Mouse (Mus musculus): ENCODE results near the gene Ssr2. TPM values are rescaled to one million over a fixed set of nuclear protein-coding genes. Genes with fewer than 3 reads are reported as not detected.

The Ssr2 gene
- polyA plus RNA-seq (2014; fragmentation: Nextera tagmentation; extraction: Ambion mirVana), result 185 and 195 TPM in 2 replicates

DNA sequence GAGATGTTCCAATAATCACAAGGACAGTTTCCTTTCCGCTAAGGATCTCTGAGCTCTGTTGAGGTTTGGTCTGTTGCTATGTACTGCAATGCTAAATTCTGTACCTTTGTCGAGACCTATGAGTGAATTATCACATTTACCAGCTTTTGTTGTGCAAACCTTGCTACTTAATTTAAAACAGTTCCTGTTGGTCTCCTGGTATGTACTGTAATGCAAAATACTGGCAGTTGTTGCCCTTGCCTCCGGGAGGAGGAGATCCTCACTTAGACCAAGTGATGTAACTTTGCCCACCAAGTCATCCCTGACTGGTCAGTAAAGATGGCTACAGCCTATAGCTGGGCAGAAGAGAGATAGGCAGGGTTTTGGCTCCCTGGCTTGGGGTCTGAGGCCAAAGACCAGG, at the start of gene Ssr2:
TSS of gene Ssr2 (plus strand) at position 337 of the 400 bp plus-strand sequence.
- ATAC-seq (ENCODE audit: insufficient read depth, low FRiP score, low TSS enrichment) (no peak), DNase-seq (ENCODE audit: low spot score) (no peak)
- 87% methylated on average over 3 of the region's 3 CpGs for WGBS
- Histone ChIP-seq H3K4me2 (ENCODE audit: low read depth) (no peak within 1 kb of the TSS), H3K27ac (ENCODE audit: low read depth, low read length) (no peak within 1 kb of the TSS), H3K9ac (ENCODE audit: low read length) (no peak within 1 kb of the TSS), H3K4me1 (ENCODE audit: control insufficient read depth, insufficient read depth, low read length) (0 out of 2 replicates have a peak, but pooled peaks cover 3% of the 10 kb centered on the region), H3K36me3 (ENCODE audit: control insufficient read depth, insufficient read depth, low read length) (no peaks in the 10 kb centered on the region), H3K27me3 (ENCODE audit: control insufficient read depth, insufficient read depth, low read length) (no peaks in the 10 kb centered on the region), H3K4me3 (ENCODE audit: low read depth, low read length) (no peak within 1 kb of the TSS), H3K9me3 (ENCODE audit: control insufficient read depth, low read length) (no peaks in the 10 kb centered on the region)

GRCm38 (mm10) chr3:88526157-88527131, 49.2 kb upstream of the Ssr2 start:
- H3K4me1 ChIP-seq (ENCODE audit: control insufficient read depth, insufficient read depth, low read length), result peaks cover 21% of the 10 kb centered on the region
- H3K36me3 ChIP-seq (ENCODE audit: control insufficient read depth, insufficient read depth, low read length), result peaks cover 2% of the 10 kb centered on the region; the same call in 1 of the 2 replicates
- ATAC-seq (ENCODE audit: insufficient read depth, low FRiP score, low TSS enrichment), result peak; percentile 74
- no peaks in the 10 kb centered on the region for H3K27me3 ChIP-seq (ENCODE audit: control insufficient read depth, insufficient read depth, low read length)
- peak; percentile 92 for DNase-seq (ENCODE audit: low spot score)
- H3K9me3 ChIP-seq (ENCODE audit: control insufficient read depth, low read length), result no peaks in the 10 kb centered on the region
- no peak overlapping the region for H3K27ac ChIP-seq (ENCODE audit: low read depth, low read length)
- peak overlapping the region; percentile 22; the same call in 1 of the 2 replicates for H3K4me2 ChIP-seq (ENCODE audit: low read depth)
- WGBS, result 38% methylated on average over 17 of the region's 17 CpGs
- H3K4me3 ChIP-seq (ENCODE audit: low read depth, low read length), result no peak overlapping the region
- H3K9ac ChIP-seq (ENCODE audit: low read length), result no peak overlapping the region

- Histone ChIP-seq H3K4me1 (ENCODE audit: control insufficient read depth, insufficient read depth, low read length) (peaks cover 21% of the 10 kb centered on the region), H3K9ac (ENCODE audit: low read length) (peak overlapping the region; percentile 0), H3K4me3 (ENCODE audit: low read depth, low read length) (no peak overlapping the region), H3K27ac (ENCODE audit: low read depth, low read length) (peak overlapping the region; percentile 3; the same call in 1 of the 2 replicates), H3K9me3 (ENCODE audit: control insufficient read depth, low read length) (no peaks in the 10 kb centered on the region), H3K4me2 (ENCODE audit: low read depth) (peak overlapping the region; percentile 19), H3K27me3 (ENCODE audit: control insufficient read depth, insufficient read depth, low read length) (no peaks in the 10 kb centered on the region), H3K36me3 (ENCODE audit: control insufficient read depth, insufficient read depth, low read length) (peaks cover 2% of the 10 kb centered on the region; the same call in 1 of the 2 replicates)
- DNase-seq (ENCODE audit: low spot score) (no peak), ATAC-seq (ENCODE audit: insufficient read depth, low FRiP score, low TSS enrichment) (no peak)
- WGBS, result 19% methylated on average over 8 of the region's 8 CpGs
Observed at GRCm38 (mm10) chr3:88527565-88527964, 48.1 kb upstream of the Ssr2 start.

DNA sequence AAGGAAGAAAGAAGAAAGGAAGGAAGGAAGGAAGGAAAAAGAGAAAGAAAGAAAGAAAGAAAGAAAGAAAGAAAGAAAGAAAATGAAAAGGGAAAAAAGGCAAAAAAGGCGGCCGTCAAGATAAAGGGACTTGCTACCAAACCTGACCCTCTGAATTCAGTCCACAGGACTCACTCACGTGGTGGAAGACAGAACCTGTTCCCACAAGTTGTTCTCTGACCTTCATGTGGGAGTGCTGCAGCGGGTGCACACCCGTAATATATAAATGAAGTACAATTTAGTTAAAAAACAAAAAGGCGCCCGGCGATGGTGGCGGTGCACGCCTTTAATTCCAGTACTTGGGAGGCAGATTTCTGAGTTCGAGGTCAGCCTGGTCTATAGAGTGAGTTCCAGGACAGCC, 47.0 kb upstream of the Ssr2 start:
- DNase-seq (ENCODE audit: low spot score) (no peak), ATAC-seq (ENCODE audit: insufficient read depth, low FRiP score, low TSS enrichment) (no peak)
- Histone ChIP-seq H3K36me3 (ENCODE audit: control insufficient read depth, insufficient read depth, low read length) (no peaks in the 10 kb centered on the region), H3K9ac (ENCODE audit: low read length) (no peak overlapping the region; the same call in 1 of the 2 replicates), H3K4me1 (ENCODE audit: control insufficient read depth, insufficient read depth, low read length) (peaks cover 21% of the 10 kb centered on the region), H3K4me3 (ENCODE audit: low read depth, low read length) (no peak overlapping the region), H3K9me3 (ENCODE audit: control insufficient read depth, low read length) (no peaks in the 10 kb centered on the region), H3K27ac (ENCODE audit: low read depth, low read length) (no peak overlapping the region), H3K27me3 (ENCODE audit: control insufficient read depth, insufficient read depth, low read length) (no peaks in the 10 kb centered on the region), H3K4me2 (ENCODE audit: low read depth) (no peak overlapping the region; the same call in 1 of the 2 replicates)
- WGBS, result 94% methylated on average over 11 of the region's 11 CpGs

DNA sequence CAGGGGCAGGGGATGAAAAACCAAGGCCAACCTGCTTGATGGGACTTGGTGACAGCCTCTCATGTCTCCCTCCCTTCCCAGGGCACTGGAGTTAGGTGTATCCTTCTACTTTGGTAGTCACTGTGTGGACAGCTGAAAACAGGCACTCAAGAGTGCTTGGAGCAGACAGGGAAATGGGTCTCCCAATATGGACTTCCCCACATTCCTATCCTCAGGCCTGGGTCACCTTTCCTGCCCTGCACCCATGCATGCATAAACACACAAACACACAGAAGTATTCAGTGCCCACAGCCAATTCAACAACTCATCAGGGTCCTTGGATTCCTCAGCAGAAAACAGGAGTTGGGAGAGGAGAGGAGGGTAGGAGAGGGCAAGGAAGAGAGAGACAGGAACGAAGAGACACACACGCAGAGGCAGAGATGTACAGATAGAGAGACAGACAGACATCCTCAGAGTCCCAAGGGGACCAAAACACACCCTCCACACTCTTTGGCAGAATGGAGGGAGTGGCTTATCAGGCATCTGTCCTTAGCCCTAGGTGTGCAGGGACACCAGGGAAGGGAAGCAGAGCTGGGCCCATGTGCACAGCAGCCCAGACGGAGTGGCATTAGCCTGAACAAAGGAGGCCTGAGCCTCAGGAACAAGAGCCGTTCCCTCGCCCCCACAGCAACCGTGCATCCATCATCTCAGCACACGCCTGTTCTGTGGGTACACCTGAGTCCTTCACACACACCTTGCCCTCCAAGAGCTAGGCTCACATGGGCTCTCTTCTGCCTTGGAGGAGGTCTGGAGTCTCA, 46.3 kb upstream of the Ssr2 start:
- H3K27ac ChIP-seq (ENCODE audit: low read depth, low read length), result peak overlapping the region; percentile 80
- no peaks in the 10 kb centered on the region for H3K36me3 ChIP-seq (ENCODE audit: control insufficient read depth, insufficient read depth, low read length)
- H3K27me3 ChIP-seq (ENCODE audit: control insufficient read depth, insufficient read depth, low read length), result no peaks in the 10 kb centered on the region
- H3K4me1 ChIP-seq (ENCODE audit: control insufficient read depth, insufficient read depth, low read length), result peaks cover 26% of the 10 kb centered on the region
- WGBS, result 32% methylated on average over 7 of the region's 7 CpGs
- H3K9me3 ChIP-seq (ENCODE audit: control insufficient read depth, low read length), result no peaks in the 10 kb centered on the region
- ATAC-seq (ENCODE audit: insufficient read depth, low FRiP score, low TSS enrichment) (no peak), DNase-seq (ENCODE audit: low spot score) (peak; percentile 50)
- H3K4me2 ChIP-seq (ENCODE audit: low read depth), result peak overlapping the region; percentile 66
- H3K9ac ChIP-seq (ENCODE audit: low read length), result peak overlapping the region; percentile 97
- peak overlapping the region; percentile 80 for H3K4me3 ChIP-seq (ENCODE audit: low read depth, low read length)

GRCm38 (mm10) chr3:88530082-88530864, 45.4 kb upstream of the Ssr2 start:
- H3K4me2 ChIP-seq (ENCODE audit: low read depth), result peak overlapping the region; percentile 66
- no peaks in the 10 kb centered on the region for H3K9me3 ChIP-seq (ENCODE audit: control insufficient read depth, low read length)
- H3K27ac ChIP-seq (ENCODE audit: low read depth, low read length), result peak overlapping the region; percentile 80
- H3K9ac ChIP-seq (ENCODE audit: low read length), result peak overlapping the region; percentile 97
- ATAC-seq (ENCODE audit: insufficient read depth, low FRiP score, low TSS enrichment) (no peak), DNase-seq (ENCODE audit: low spot score) (peak; percentile 41)
- peaks cover 35% of the 10 kb centered on the region for H3K4me1 ChIP-seq (ENCODE audit: control insufficient read depth, insufficient read depth, low read length)
- no peaks in the 10 kb centered on the region for H3K36me3 ChIP-seq (ENCODE audit: control insufficient read depth, insufficient read depth, low read length)
- 6% methylated on average over 11 of the region's 11 CpGs for WGBS
- H3K4me3 ChIP-seq (ENCODE audit: low read depth, low read length), result peak overlapping the region; percentile 80
- H3K27me3 ChIP-seq (ENCODE audit: control insufficient read depth, insufficient read depth, low read length), result no peaks in the 10 kb centered on the region

DNA sequence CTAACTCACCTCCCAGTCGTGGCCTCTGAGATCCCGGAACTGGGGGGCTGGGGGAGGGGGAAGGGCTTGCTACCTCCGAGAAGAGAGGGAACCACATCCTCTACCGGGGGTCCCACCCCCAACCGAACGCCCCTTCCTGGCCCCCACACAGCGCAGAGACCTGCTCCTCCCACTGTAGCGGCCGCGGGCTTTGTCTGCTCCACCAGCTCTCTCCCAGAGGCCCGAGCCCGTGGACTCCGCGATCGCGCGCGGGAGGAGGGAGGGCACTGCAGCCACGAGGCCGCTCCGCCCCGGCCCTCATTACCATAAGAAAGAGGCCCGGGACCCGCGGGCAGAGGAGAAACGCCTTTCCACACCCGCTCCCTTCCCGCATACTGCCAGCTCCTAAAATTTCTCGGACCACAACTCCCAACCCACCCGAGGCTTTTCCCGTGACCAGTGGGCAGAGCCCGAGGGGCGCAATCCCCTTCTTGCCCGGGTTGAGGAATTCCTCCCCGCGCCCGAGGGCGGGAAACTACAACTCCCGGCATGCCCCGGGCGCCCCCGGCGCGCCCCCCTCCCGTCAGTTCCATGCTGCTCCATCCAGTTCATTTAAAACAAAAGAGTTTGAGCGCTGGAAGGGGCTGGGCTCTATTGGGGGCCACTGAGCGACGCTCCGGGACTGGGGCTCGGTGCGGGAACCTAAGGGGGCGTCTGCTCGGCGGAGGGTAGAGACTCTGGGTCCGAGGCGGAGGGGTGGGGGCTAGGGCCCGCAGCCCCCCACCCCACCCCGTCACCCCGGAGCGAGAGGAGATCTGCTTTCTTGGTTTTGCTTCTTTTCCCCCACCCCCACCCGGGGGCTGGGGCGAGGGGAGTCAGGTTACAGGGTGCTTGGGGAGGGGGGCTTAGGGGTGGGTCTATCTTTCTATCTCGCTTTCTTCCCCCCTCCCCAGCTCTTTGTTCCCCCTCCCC, 44.1 kb upstream of the Ssr2 start:
- ATAC-seq (ENCODE audit: insufficient read depth, low FRiP score, low TSS enrichment), result peak; percentile 80
- WGBS, result under 1% methylated on average over 55 of the region's 63 CpGs
- DNase-seq (ENCODE audit: low spot score), result peak; percentile 95

More for the DNA sequence above, 44.1 kb upstream of the Ssr2 start:
- Histone ChIP-seq H3K4me2 (ENCODE audit: low read depth) (peak overlapping the region; percentile 66), H3K36me3 (ENCODE audit: control insufficient read depth, insufficient read depth, low read length) (peaks cover 4% of the 10 kb centered on the region), H3K4me3 (ENCODE audit: low read depth, low read length) (peak overlapping the region; percentile 80), H3K9me3 (ENCODE audit: control insufficient read depth, low read length) (no peaks in the 10 kb centered on the region), H3K27ac (ENCODE audit: low read depth, low read length) (peak overlapping the region; percentile 93), H3K27me3 (ENCODE audit: control insufficient read depth, insufficient read depth, low read length) (no peaks in the 10 kb centered on the region), H3K4me1 (ENCODE audit: control insufficient read depth, insufficient read depth, low read length) (peaks cover 45% of the 10 kb centered on the region), H3K9ac (ENCODE audit: low read length) (peak overlapping the region; percentile 97)

Data from neural tube, embryonic 11.5 days (tissue).